ENCODE assay signal across 9 mouse cellular contexts in genomic region chr4:24154418-24154817, GRCm38 (mm10).
DNase-seq lines count a peak whose midpoint lies in the region; TF ChIP-seq lines count a peak whose summit lies in the region.
"Had no signal": no experiment of that assay in that cellular context is flagged by ENCODE, and none has a peak within 500 bp of the region (broad histone marks: within the 10 kb centered on the region; RNA-seq: fewer than 3 reads in every experiment).

No protein-coding gene starts in this region.

- TF ChIP-seq RAD21 in CH12.LX (IDR thresholded peaks at IDR 0.05; ENCODE audit: low read depth, low read length): peak; percentile 81

- DNase-seq in CH12.LX (ENCODE audit: extremely low read depth): peak; percentile 52
- DNase-seq in adrenal gland, adult 18-20 months (ENCODE audit: low spot score in 2 of 2): peak; percentile 58 to 61
- DNase-seq in embryo, embryonic 10.5 days (ENCODE audit: low spot score): peak; percentile 77
- peak; percentile 17 to 44 for DNase-seq in heart, postnatal 36 days
- peak; percentile 68 for DNase-seq in layer of hippocampus, adult 11-12 months (ENCODE audit: low spot score)
- peak; percentile 24 for DNase-seq in lung, postnatal 10 days
- DNase-seq in right cerebral cortex, adult 2 months (ENCODE audit: low spot score in 2 of 2): peak; percentile 82 to 83
- DNase-seq in MN1 (ENCODE audit: low spot score): no peak

- in situ Hi-C loops in CH12.LX (cut with MboI; ENCODE audit: low pct_ligation_motif_present, low pct_unique_long_range_greater_than_20kb, low sequenced_read_pairs): loop anchor here (25.0 kb wide), 1 partner anchor 1667 kb away; the partner anchor contains the start of gene Pou3f2

- no peak for TF ChIP-seq EP300 in CH12.LX (IDR thresholded peaks at IDR 0.05; ENCODE audit: low read length)

- no peaks in the 10 kb centered on the region for H3K9me3 ChIP-seq in CH12.LX (replicated peaks; ENCODE audit: low read length)
- H3K9me3 ChIP-seq: heart, embryonic 15.5 days had no signal

- no peak overlapping the region for H3K9ac ChIP-seq in CH12.LX (ENCODE audit: insufficient read depth, low read depth)
- H3K9ac ChIP-seq: heart, embryonic 15.5 days had no signal

- H3K4me1 ChIP-seq in CH12.LX (ENCODE audit: control insufficient read depth in 1 of 2, insufficient read depth in 2 of 2): no peaks in the 10 kb centered on the region
- H3K4me1 ChIP-seq: heart, embryonic 15.5 days had no signal

- H3K4me2 ChIP-seq in CH12.LX (ENCODE audit: insufficient read depth, low read depth, poor library complexity, severe bottlenecking): no peak overlapping the region
- H3K4me2 ChIP-seq: heart, embryonic 15.5 days had no signal

- dilution Hi-C loops in CH12.LX (cut with MboI; ENCODE audit: extremely low pct_ligation_motif_present, extremely low pct_unique_long_range_greater_than_20kb, low sequenced_read_pairs): no loop called here

- no peaks in the 10 kb centered on the region for H3K79me2 ChIP-seq in CH12.LX (replicated peaks; ENCODE audit: control insufficient read depth, extremely low read depth, insufficient read depth, poor library complexity, severe bottlenecking)

- no peak overlapping the region for H3K4me3 ChIP-seq in CH12.LX (replicated peaks in 1 of 3; ENCODE audit: low read depth in 2 of 3, low read length in 2 of 3, poor library complexity in 1 of 3)
- H3K4me3 ChIP-seq: heart, embryonic 15.5 days had no signal

- TF ChIP-seq CTCF in CH12.LX (conservative IDR thresholded peaks at IDR 0.05 in 1 of 2, IDR thresholded peaks at IDR 0.05 in 1 of 2; ENCODE audit: low read depth in 2 of 2, low read length in 2 of 2): peak; percentile 83 to 86

- H3K27me3 ChIP-seq in CH12.LX (replicated peaks): no peaks in the 10 kb centered on the region
- H3K27me3 ChIP-seq: heart, embryonic 15.5 days had no signal

- no peaks in the 10 kb centered on the region for H3K36me3 ChIP-seq in CH12.LX (replicated peaks in 1 of 2; ENCODE audit: control insufficient read depth in 1 of 2, insufficient read depth in 1 of 2, low read length in 1 of 2)
- H3K36me3 ChIP-seq: heart, embryonic 15.5 days had no signal

- no peak overlapping the region for H3K27ac ChIP-seq in CH12.LX (ENCODE audit: insufficient read depth, low read depth)
- H3K27ac ChIP-seq: heart, embryonic 15.5 days had no signal

- intact Hi-C loops in heart, postnatal 36 days (cut with DNase I): loop anchor here (2.0 kb wide), 1 partner anchor 1678 kb away; no protein-coding TSS in a partner anchor

- TF ChIP-seq POLR2A in CH12.LX (IDR thresholded peaks at IDR 0.05; ENCODE audit: low read depth, low read length): no peak

TF ChIP-seq in CH12.LX, 34 proteins besides CTCF, POLR2A, EP300 and RAD21:
- TF ChIP-seq IRF4 (IDR thresholded peaks at IDR 0.05; ENCODE audit: low read depth, low read length): no peak
- no peak for TF ChIP-seq MEF2A (IDR thresholded peaks at IDR 0.05; ENCODE audit: borderline replicate concordance, low read depth, low read length)
- TF ChIP-seq JUND (conservative IDR thresholded peaks at IDR 0.05; ENCODE audit: low read depth, low read length): no peak
- TF ChIP-seq UBTF (IDR thresholded peaks at IDR 0.05; ENCODE audit: low read depth, low read length): no peak
- peak; percentile 19; the same call in 1 of the 2 replicates for TF ChIP-seq ZC3H11A (IDR thresholded peaks at IDR 0.05; ENCODE audit: low read depth, low read length)
- peak; percentile 93 for TF ChIP-seq SMC3 (IDR thresholded peaks at IDR 0.05; ENCODE audit: low read depth, low read length)
- TF ChIP-seq MYC (IDR thresholded peaks at IDR 0.05; ENCODE audit: low read depth, low read length): no peak
- no peak for TF ChIP-seq ELF1 (IDR thresholded peaks at IDR 0.05; ENCODE audit: low read depth, low read length)
- no peak for TF ChIP-seq RCOR1 (conservative IDR thresholded peaks at IDR 0.05; ENCODE audit: low read depth, low read length)
